Mouse (Mus musculus) frontal cortex, postnatal 14 days (tissue): ENCODE results near the gene Gm21994.
A peak's percentile ranks its signal among the peaks of the same experiment; 100 is the strongest.
"Not testable (repeated sequence)": the region's sequence is repeated elsewhere in the genome, so short reads cannot be mapped to it uniquely, and the experiment has no call there.

Experiments
- DNase-seq, 2 experiments: peaks; one replicate each; pipeline ENCODE4 v3.0.0; 2022; ENCODE audit warnings: low spot score in 2 of 2

Gm21994 gene

GRCm38 (mm10) chr2:150255491-150255890 lies at the start of gene Gm21994:
Gm21994 (minus strand) TSS chr2:150255591.
- not testable (repeated sequence) for DNase-seq

GRCm38 (mm10) chr2:150299096-150299495 lies 43.7 kb upstream of the Gm21994 start:
- no peak for DNase-seq

GRCm38 (mm10) chr2:150293669-150294068 lies 38.3 kb upstream of the Gm21994 start:
- no peak for DNase-seq

GRCm38 (mm10) chr2:150257291-150257690 lies 1.9 kb upstream of the Gm21994 start, which contains the start of gene Gm14124:
Gm14124 (plus strand) TSS chr2:150257517.
- not testable (repeated sequence) for DNase-seq

- not testable (repeated sequence) for DNase-seq
Measured at GRCm38 (mm10) chr2:150256861-150257260, 1.5 kb upstream of the Gm21994 start.

GRCm38 (mm10) chr2:150243211-150243610 lies 12.2 kb downstream of the Gm21994 start:
- DNase-seq: no peak

- not testable (repeated sequence) for DNase-seq
Measured at GRCm38 (mm10) chr2:150223263-150223662, 32.1 kb downstream of the Gm21994 start.

GRCm38 (mm10) chr2:150218363-150218725 lies 37.0 kb downstream of the Gm21994 start:
- DNase-seq: not testable (repeated sequence)

- DNase-seq: peak; percentile 74 to 80
Measured at GRCm38 (mm10) chr2:150217600-150218362, 37.6 kb downstream of the Gm21994 start, which contains the start of gene Zfp937. Zfp937 (plus strand) TSS chr2:150218073.
